Mouse (Mus musculus) brain, embryonic 14.5 days (tissue): ENCODE data around the gene Olfr142. TPM values are rescaled to one million over a fixed set of nuclear protein-coding genes. Genes with fewer than 3 reads are reported as not detected.
"Not testable (repeated sequence)": the region's sequence is repeated elsewhere in the genome, so short reads cannot be mapped to it uniquely, and the experiment has no call there.

Experiments used
- DNase-seq: peaks from one replicate; pipeline ENCODE4 v3.0.0-alpha.2; 2011; ENCODE audit warnings: low read depth
- CTCF ChIP-seq: fragments of 200-500 bp; IDR thresholded peaks from 2 replicates; pipeline ENCODE4 v1.5.1; 2012; ENCODE audit warnings: inconsistent platforms, mild to moderate bottlenecking, moderate library complexity, borderline replicate concordance; ENCODE audit not compliant: insufficient read depth, insufficient read length; ENCODE audit errors: extremely low read depth
- POLR2A ChIP-seq: fragments of 200-500 bp; IDR thresholded peaks from 2 replicates; pipeline ENCODE4 v1.6.1; 2012; ENCODE audit warnings: mild to moderate bottlenecking, inconsistent platforms, borderline replicate concordance; ENCODE audit not compliant: poor library complexity, insufficient read depth, insufficient read length, severe bottlenecking; ENCODE audit errors: extremely low read depth
- polyA plus RNA-seq: library from polyadenylated mRNA; depleted of rRNA; stranded (reverse); fragments of >200 nt; gene quantifications from 2 replicates; pipeline ENCODE4 v1.2.3, GENCODE M21; 2012; rRNA removed

The Olfr142 gene
- not detected in 2 replicates for polyA plus RNA-seq

DNA sequence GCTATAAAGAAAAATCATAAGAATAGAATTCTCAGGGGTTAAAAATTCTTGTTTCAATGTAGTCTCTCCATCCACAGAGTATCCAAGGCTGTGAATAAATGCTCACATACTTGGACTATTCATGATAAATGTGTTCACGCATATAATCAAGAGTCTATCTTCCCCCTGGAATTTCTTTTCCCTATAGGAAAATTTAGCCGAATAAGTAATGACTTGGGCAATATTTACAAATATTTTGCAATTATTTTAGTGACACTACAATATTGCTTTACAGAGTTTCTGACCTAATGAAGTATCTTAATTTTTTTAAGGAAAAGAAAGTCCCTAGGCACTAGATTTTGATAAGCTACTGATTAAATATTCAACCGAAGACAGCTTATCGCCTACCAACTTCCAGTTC is at the start of gene Olfr142:
Gene Olfr142 (minus strand): TSS at position 101 of the 400 bp plus-strand sequence.
- TF ChIP-seq CTCF (no peak), POLR2A (no peak)
- no peak for DNase-seq

DNA sequence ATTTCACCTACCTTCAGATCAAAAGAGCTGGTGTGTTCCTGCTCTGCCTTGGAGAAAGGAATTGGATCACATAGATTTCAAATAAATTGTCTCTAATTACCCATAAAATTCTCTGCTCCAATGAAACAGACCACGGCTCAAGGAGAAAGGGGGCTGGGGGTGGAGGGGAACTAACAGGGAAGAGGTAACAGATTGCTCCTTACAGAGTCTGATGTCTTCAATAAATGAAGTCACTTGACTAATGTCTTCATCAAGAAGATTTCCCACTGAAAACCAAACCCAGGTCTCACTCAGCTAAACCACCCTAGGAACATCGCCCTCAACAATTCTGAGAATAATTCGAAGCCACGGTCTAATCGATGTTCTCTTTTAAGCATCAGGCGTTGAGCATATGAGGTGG is 35.3 kb upstream of the Olfr142 start, which contains the start of gene Olfr1272:
Gene Olfr1272 (minus strand): TSS at position 101 of the 400 bp plus-strand sequence.
- DNase-seq, result no peak
- TF ChIP-seq CTCF, result no peak

DNA sequence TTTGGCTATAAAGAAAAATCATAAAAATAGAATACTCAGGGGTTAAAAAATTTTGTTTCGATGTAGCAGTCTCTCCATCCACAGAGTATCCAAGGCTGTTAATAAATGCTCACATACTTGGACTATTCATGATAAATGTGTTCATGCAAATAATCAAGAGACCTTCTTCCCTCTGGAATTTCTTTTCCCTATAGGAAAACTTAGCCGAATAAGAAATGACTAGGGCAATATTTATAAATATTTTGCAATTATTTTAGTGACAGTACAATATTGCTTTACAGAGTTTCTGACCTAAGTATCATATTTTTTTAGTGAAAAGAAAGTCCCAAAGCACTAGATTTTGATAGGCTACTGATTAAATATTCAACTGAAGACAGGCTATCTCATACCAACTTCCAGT is 13.5 kb upstream of the Olfr142 start, which contains the start of gene Olfr1271:
Gene Olfr1271 (minus strand): TSS at position 101 of the 400 bp plus-strand sequence.
- no peak for DNase-seq
- no peak for TF ChIP-seq POLR2A
- no peak for TF ChIP-seq CTCF

DNA sequence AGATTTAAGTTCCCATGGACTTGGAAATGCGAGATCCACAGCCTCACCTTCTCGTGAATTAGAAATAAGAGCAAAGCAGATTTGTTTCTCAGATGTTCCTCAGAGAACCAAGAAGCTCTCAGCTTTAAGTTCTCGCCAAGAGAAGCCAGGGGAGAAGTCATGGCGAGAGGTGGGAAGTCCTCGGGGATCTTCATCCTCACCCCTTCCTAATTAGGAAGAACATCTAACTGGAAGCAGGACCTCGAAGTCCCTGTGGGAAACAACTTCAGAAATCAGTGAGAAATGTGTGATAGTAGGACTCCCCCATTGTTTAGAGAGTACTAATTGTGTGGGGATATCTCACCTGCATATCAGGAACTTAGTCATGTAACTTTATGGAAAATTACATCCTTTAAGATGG is 33.0 kb downstream of the Olfr142 start, which contains the start of gene Olfr1506:
Gene Olfr1506 (minus strand): TSS at position 101 of the 400 bp plus-strand sequence.
- not testable (repeated sequence) for DNase-seq

Other genes with a start within 250 kb of the Olfr142 start
- gene Olfr1263, start 245.5 kb downstream of the Olfr142 start, polyA plus RNA-seq, result not detected in 2 replicates
- not detected in 2 replicates for gene Olfr1264, start 232.0 kb downstream of the Olfr142 start, polyA plus RNA-seq
- not detected in 2 replicates for gene Olfr1265, start 222.3 kb downstream of the Olfr142 start, polyA plus RNA-seq
- gene Olfr140, start 194.0 kb downstream of the Olfr142 start, polyA plus RNA-seq, result not detected in 2 replicates
- gene Olfr1269, start 136.2 kb downstream of the Olfr142 start, polyA plus RNA-seq, result not detected in 2 replicates
- not detected in 2 replicates for gene Olfr32, start 115.3 kb downstream of the Olfr142 start, polyA plus RNA-seq
- not detected in 2 replicates for gene Olfr1270, start 104.5 kb downstream of the Olfr142 start, polyA plus RNA-seq
- gene Olfr1506, start 33.1 kb downstream of the Olfr142 start, polyA plus RNA-seq, result not detected in 2 replicates
- not detected in 2 replicates for gene Olfr1271, start 13.4 kb upstream of the Olfr142 start, polyA plus RNA-seq
- gene Olfr1272, start 35.2 kb upstream of the Olfr142 start, polyA plus RNA-seq, result not detected in 2 replicates
- 0.03 TPM in 1 of 2 replicates, not detected in the other for gene Gm13769, start 64.6 kb upstream of the Olfr142 start, polyA plus RNA-seq
- not detected in 2 replicates for gene Olfr1274-ps, start 141.1 kb upstream of the Olfr142 start, polyA plus RNA-seq